Mouse (Mus musculus): Measurements from ENCODE around the gene Sbk3. TPM values are rescaled to one million over a fixed set of nuclear protein-coding genes. Genes with fewer than 3 reads are reported as not detected.

Gene Sbk3
- polyA plus RNA-seq, 1 experiment from 2014 or later: 0.04 TPM

GRCm38 (mm10) chr7:4919096-4919495, 51.9 kb downstream of the Sbk3 start:
- ATAC-seq (ENCODE audit: insufficient number of reproducible peaks, low FRiP score, low TSS enrichment, low read depth): no peak
- no peak for DNase-seq (ENCODE audit: low spot score)
- H3K27ac ChIP-seq (replicated peaks; ENCODE audit: low read depth, low read length): no peak overlapping the region
- no peak overlapping the region for H3K4me2 ChIP-seq (ENCODE audit: low read depth, severe bottlenecking)
- H3K9ac ChIP-seq (ENCODE audit: low read length): no peak overlapping the region
- no peaks in the 10 kb centered on the region for H3K27me3 ChIP-seq (ENCODE audit: control insufficient read depth, insufficient read depth, low read length)
- no peaks in the 10 kb centered on the region for H3K9me3 ChIP-seq (ENCODE audit: control insufficient read depth, low read length)
- H3K36me3 ChIP-seq (ENCODE audit: control insufficient read depth, insufficient read depth, low read length): peaks cover 16% of the 10 kb centered on the region; the same call in 1 of the 2 replicates
- H3K4me3 ChIP-seq (ENCODE audit: low read depth, low read length): no peak overlapping the region
- peaks cover 29% of the 10 kb centered on the region for H3K4me1 ChIP-seq (ENCODE audit: control insufficient read depth, insufficient read depth, low read length)
- WGBS: 87% methylated on average over 21 of the region's 21 CpGs

- peaks cover 25% of the 10 kb centered on the region for H3K4me1 ChIP-seq (ENCODE audit: control insufficient read depth, insufficient read depth, low read length)
- H3K4me2 ChIP-seq (ENCODE audit: low read depth, severe bottlenecking): no peak overlapping the region
- H3K9me3 ChIP-seq (ENCODE audit: control insufficient read depth, low read length): no peaks in the 10 kb centered on the region
- no peak overlapping the region for H3K27ac ChIP-seq (replicated peaks; ENCODE audit: low read depth, low read length)
- 94% methylated on average over 15 of the region's 15 CpGs for WGBS
- no peak for ATAC-seq (ENCODE audit: insufficient number of reproducible peaks, low FRiP score, low TSS enrichment, low read depth)
- no peak for DNase-seq (ENCODE audit: low spot score)
- H3K36me3 ChIP-seq (ENCODE audit: control insufficient read depth, insufficient read depth, low read length): peaks cover 16% of the 10 kb centered on the region; the same call in 1 of the 2 replicates
- H3K4me3 ChIP-seq (ENCODE audit: low read depth, low read length): no peak overlapping the region
- H3K9ac ChIP-seq (ENCODE audit: low read length): no peak overlapping the region
- no peaks in the 10 kb centered on the region for H3K27me3 ChIP-seq (ENCODE audit: control insufficient read depth, insufficient read depth, low read length)
Measured at GRCm38 (mm10) chr7:4918681-4919080, 52.3 kb downstream of the Sbk3 start.

- Histone ChIP-seq H3K9ac (ENCODE audit: low read length) (no peak overlapping the region), H3K4me3 (ENCODE audit: low read depth, low read length) (no peak overlapping the region), H3K27me3 (ENCODE audit: control insufficient read depth, insufficient read depth, low read length) (no peaks in the 10 kb centered on the region), H3K27ac (replicated peaks; ENCODE audit: low read depth, low read length) (no peak overlapping the region), H3K36me3 (ENCODE audit: control insufficient read depth, insufficient read depth, low read length) (peaks cover 16% of the 10 kb centered on the region; the same call in 1 of the 2 replicates), H3K4me2 (ENCODE audit: low read depth, severe bottlenecking) (no peak overlapping the region), H3K9me3 (ENCODE audit: control insufficient read depth, low read length) (no peaks in the 10 kb centered on the region), H3K4me1 (ENCODE audit: control insufficient read depth, insufficient read depth, low read length) (peaks cover 18% of the 10 kb centered on the region)
- no peak for DNase-seq (ENCODE audit: low spot score)
- WGBS: 91% methylated on average over 2 of the region's 2 CpGs
- no peak for ATAC-seq (ENCODE audit: insufficient number of reproducible peaks, low FRiP score, low TSS enrichment, low read depth)
Measured at GRCm38 (mm10) chr7:4917494-4917893, 53.5 kb downstream of the Sbk3 start.

- no peaks in the 10 kb centered on the region for H3K9me3 ChIP-seq (ENCODE audit: control insufficient read depth, low read length)
- H3K4me3 ChIP-seq (ENCODE audit: low read depth, low read length): peak overlapping the region; percentile 68
- no peaks in the 10 kb centered on the region for H3K27me3 ChIP-seq (ENCODE audit: control insufficient read depth, insufficient read depth, low read length)
- 20% methylated on average over 14 of the region's 14 CpGs for WGBS
- H3K4me2 ChIP-seq (ENCODE audit: low read depth, severe bottlenecking): peak overlapping the region; percentile 52
- H3K4me1 ChIP-seq (ENCODE audit: control insufficient read depth, insufficient read depth, low read length): peaks cover 11% of the 10 kb centered on the region; the same call in 1 of the 2 replicates
- peak overlapping the region; percentile 94 for H3K27ac ChIP-seq (replicated peaks; ENCODE audit: low read depth, low read length)
- ATAC-seq (ENCODE audit: insufficient number of reproducible peaks, low FRiP score, low TSS enrichment, low read depth) (peak; percentile 41; the same call in 1 of the 2 replicates), DNase-seq (ENCODE audit: low spot score) (peak; percentile 53)
- peaks cover 14% of the 10 kb centered on the region; the same call in 1 of the 2 replicates for H3K36me3 ChIP-seq (ENCODE audit: control insufficient read depth, insufficient read depth, low read length)
- peak overlapping the region; percentile 95 for H3K9ac ChIP-seq (ENCODE audit: low read length)
Measured at GRCm38 (mm10) chr7:4915669-4916416, 55.1 kb downstream of the Sbk3 start.

Other genes with a start within 250 kb of the Sbk3 start
- 0.16 and 0.19 TPM in 2 replicates for gene Tmem150b, start 245.9 kb downstream of the Sbk3 start, polyA plus RNA-seq (2014; fragmentation: Nextera tagmentation; extraction: Ambion mirVana)
- gene Kmt5c, start 231.1 kb downstream of the Sbk3 start, polyA plus RNA-seq (2014; fragmentation: Nextera tagmentation; extraction: Ambion mirVana): 76.2 and 80.5 TPM in 2 replicates
- gene Cox6b2, start 218.1 kb downstream of the Sbk3 start, polyA plus RNA-seq (2014; fragmentation: Nextera tagmentation; extraction: Ambion mirVana): 36.9 and 38.4 TPM in 2 replicates
- gene Fam71e2, start 199.9 kb downstream of the Sbk3 start, polyA plus RNA-seq (2014; fragmentation: Nextera tagmentation; extraction: Ambion mirVana): not detected in 2 replicates
- gene Il11, start 188.3 kb downstream of the Sbk3 start, polyA plus RNA-seq (2014; fragmentation: Nextera tagmentation; extraction: Ambion mirVana): not detected in 2 replicates
- 0.41 TPM in 1 of 2 replicates, not detected in the other for gene Tmem190, start 188.2 kb downstream of the Sbk3 start, polyA plus RNA-seq (2014; fragmentation: Nextera tagmentation; extraction: Ambion mirVana)
- gene Tmem238, start 181.5 kb downstream of the Sbk3 start, polyA plus RNA-seq (2014; fragmentation: Nextera tagmentation; extraction: Ambion mirVana): 2.1 and 2.6 TPM in 2 replicates
- 266 and 269 TPM in 2 replicates for gene Rpl28, start 178.3 kb downstream of the Sbk3 start, polyA plus RNA-seq (2014; fragmentation: Nextera tagmentation; extraction: Ambion mirVana)
- gene Ube2s, start 158.6 kb downstream of the Sbk3 start, polyA plus RNA-seq (2014; fragmentation: Nextera tagmentation; extraction: Ambion mirVana): 527 and 540 TPM in 2 replicates
- gene Shisa7, start 126.5 kb downstream of the Sbk3 start, polyA plus RNA-seq (2014; fragmentation: Nextera tagmentation; extraction: Ambion mirVana): 0.20 and 0.44 TPM in 2 replicates
- 2.8 and 3.5 TPM in 2 replicates for gene Isoc2b, start 100.9 kb downstream of the Sbk3 start, polyA plus RNA-seq (2014; fragmentation: Nextera tagmentation; extraction: Ambion mirVana)
- gene Isoc2a, start 94.0 kb downstream of the Sbk3 start, polyA plus RNA-seq (2014; fragmentation: Nextera tagmentation; extraction: Ambion mirVana): 0.63 and 0.84 TPM in 2 replicates
- gene Gm36210, start 64.7 kb downstream of the Sbk3 start, polyA plus RNA-seq (2014; fragmentation: Nextera tagmentation; extraction: Ambion mirVana): not detected in 2 replicates
- 3.8 and 4.2 TPM in 2 replicates for gene Zfp628, start 56.0 kb downstream of the Sbk3 start, polyA plus RNA-seq (2014; fragmentation: Nextera tagmentation; extraction: Ambion mirVana)
- 1.9 and 2.9 TPM in 2 replicates for gene Nat14, start 49.1 kb downstream of the Sbk3 start, polyA plus RNA-seq (2014; fragmentation: Nextera tagmentation; extraction: Ambion mirVana)
- 1.7 and 1.9 TPM in 2 replicates for gene Ssc5d, start 45.4 kb downstream of the Sbk3 start, polyA plus RNA-seq (2014; fragmentation: Nextera tagmentation; extraction: Ambion mirVana)
- gene Sbk2, start 6.8 kb downstream of the Sbk3 start, polyA plus RNA-seq (2014; fragmentation: Nextera tagmentation; extraction: Ambion mirVana): 0.08 and 0.18 TPM in 2 replicates
- 33.3 and 39.2 TPM in 2 replicates for gene Zfp579, start 25.0 kb upstream of the Sbk3 start, polyA plus RNA-seq (2014; fragmentation: Nextera tagmentation; extraction: Ambion mirVana)
- gene Zfp524, start 43.2 kb upstream of the Sbk3 start, polyA plus RNA-seq (2014; fragmentation: Nextera tagmentation; extraction: Ambion mirVana): 9.3 and 9.6 TPM in 2 replicates
- 51.1 and 52.6 TPM in 2 replicates for gene Fiz1, start 43.5 kb upstream of the Sbk3 start, polyA plus RNA-seq (2014; fragmentation: Nextera tagmentation; extraction: Ambion mirVana)
- gene Gm44973, start 44.3 kb upstream of the Sbk3 start, polyA plus RNA-seq (2014; fragmentation: Nextera tagmentation; extraction: Ambion mirVana): 0.45 and 1.4 TPM in 2 replicates
- gene Zfp865, start 49.2 kb upstream of the Sbk3 start, polyA plus RNA-seq (2014; fragmentation: Nextera tagmentation; extraction: Ambion mirVana): 7.5 and 8.2 TPM in 2 replicates
- gene Ccdc106, start 49.4 kb upstream of the Sbk3 start, polyA plus RNA-seq (2014; fragmentation: Nextera tagmentation; extraction: Ambion mirVana): 12.5 and 14.4 TPM in 2 replicates
- not detected in 2 replicates for gene 4632433K11Rik, start 63.0 kb upstream of the Sbk3 start, polyA plus RNA-seq (2014; fragmentation: Nextera tagmentation; extraction: Ambion mirVana)
- gene Zfp784, start 67.3 kb upstream of the Sbk3 start, polyA plus RNA-seq (2014; fragmentation: Nextera tagmentation; extraction: Ambion mirVana): 2.7 and 4.1 TPM in 2 replicates
- 31.8 and 32.9 TPM in 2 replicates for gene Zfp580, start 80.4 kb upstream of the Sbk3 start, polyA plus RNA-seq (2014; fragmentation: Nextera tagmentation; extraction: Ambion mirVana)
- 193 and 203 TPM in 2 replicates for gene U2af2, start 91.0 kb upstream of the Sbk3 start, polyA plus RNA-seq (2014; fragmentation: Nextera tagmentation; extraction: Ambion mirVana)
- gene Epn1, start 109.1 kb upstream of the Sbk3 start, polyA plus RNA-seq (2014; fragmentation: Nextera tagmentation; extraction: Ambion mirVana): 60.1 and 62.2 TPM in 2 replicates
- not detected in 2 replicates for gene Rfpl4, start 145.8 kb upstream of the Sbk3 start, polyA plus RNA-seq (2014; fragmentation: Nextera tagmentation; extraction: Ambion mirVana)
- 0.29 TPM in 1 of 2 replicates, not detected in the other for gene Rasl2-9, start 154.8 kb upstream of the Sbk3 start, polyA plus RNA-seq (2014; fragmentation: Nextera tagmentation; extraction: Ambion mirVana)
- 0.01 TPM in 1 of 2 replicates, not detected in the other for gene Vmn1r55, start 178.5 kb upstream of the Sbk3 start, polyA plus RNA-seq (2014; fragmentation: Nextera tagmentation; extraction: Ambion mirVana)
- gene Vmn1r56, start 225.6 kb upstream of the Sbk3 start, polyA plus RNA-seq (2014; fragmentation: Nextera tagmentation; extraction: Ambion mirVana): not detected in 2 replicates
- not detected in 2 replicates for gene Vmn1r57, start 247.3 kb upstream of the Sbk3 start, polyA plus RNA-seq (2014; fragmentation: Nextera tagmentation; extraction: Ambion mirVana)

Data from limb, embryonic 11.5 days (tissue).